Mouse (Mus musculus): ENCODE measurements around the gene Sema6b. TPM values are rescaled to one million over a fixed set of nuclear protein-coding genes. Genes with fewer than 3 reads are reported as not detected.

Gene Sema6b
- polyA plus RNA-seq (2014; fragmentation: Nextera tagmentation; extraction: Ambion mirVana): 4.3 and 5.4 TPM in 2 replicates

GRCm38 (mm10) chr17:56139858-56140595, at the start of gene Sema6b:
Gene Sema6b, minus strand, starts transcription at chr17:56140343.
- DNase-seq (ENCODE audit: low spot score) (peak; percentile 62), ATAC-seq (ENCODE audit: low read depth) (no peak)
- H3K27me3 ChIP-seq (replicated peaks; ENCODE audit: control insufficient read depth, insufficient read depth, low read length): peaks cover 44% of the 10 kb centered on the region
- no peak within 1 kb of the TSS for H3K27ac ChIP-seq (replicated peaks; ENCODE audit: low read depth, low read length)
- no peaks in the 10 kb centered on the region for H3K36me3 ChIP-seq (ENCODE audit: control insufficient read depth, insufficient read depth, low read length)
- H3K4me1 ChIP-seq (ENCODE audit: control insufficient read depth, insufficient read depth, low read length): peaks cover 9% of the 10 kb centered on the region
- peak within 1 kb of the TSS; percentile 80 for H3K4me3 ChIP-seq (ENCODE audit: low read depth, low read length)
- peak within 1 kb of the TSS; percentile 72 for H3K9ac ChIP-seq (ENCODE audit: low read depth, low read length)
- H3K9me3 ChIP-seq (ENCODE audit: control insufficient read depth, low read length): no peaks in the 10 kb centered on the region
- peak within 1 kb of the TSS; percentile 98 for H3K4me2 ChIP-seq (ENCODE audit: low read depth, low read length)
- whole genome bisulfite sequencing: 2% methylated on average over 37 of the region's 79 CpGs

- Histone ChIP-seq H3K9ac (ENCODE audit: low read depth, low read length) (peak overlapping the region; percentile 34; the same call in 1 of the 2 replicates), H3K4me3 (ENCODE audit: low read depth, low read length) (no peak overlapping the region), H3K36me3 (ENCODE audit: control insufficient read depth, insufficient read depth, low read length) (peaks cover 62% of the 10 kb centered on the region), H3K4me2 (ENCODE audit: low read depth, low read length) (peak overlapping the region; percentile 93; the same call in 1 of the 2 replicates), H3K9me3 (ENCODE audit: control insufficient read depth, low read length) (no peaks in the 10 kb centered on the region), H3K4me1 (ENCODE audit: control insufficient read depth, insufficient read depth, low read length) (0 out of 2 replicates have a peak, but pooled peaks cover 7% of the 10 kb centered on the region), H3K27me3 (replicated peaks; ENCODE audit: control insufficient read depth, insufficient read depth, low read length) (no peaks in the 10 kb centered on the region), H3K27ac (replicated peaks; ENCODE audit: low read depth, low read length) (peak overlapping the region; percentile 61)
- DNase-seq (ENCODE audit: low spot score) (peak; percentile 71), ATAC-seq (ENCODE audit: low read depth) (peak; percentile 66; the same call in 1 of the 2 replicates)
- 34% methylated on average over 11 of the region's 11 CpGs for WGBS
These were observed 45.4 kb upstream of the Sema6b start for GRCm38 (mm10) chr17:56185281-56186141.

GRCm38 (mm10) chr17:56183658-56184103, 43.5 kb upstream of the Sema6b start, which contains the start of gene Mydgf:
Gene Mydgf, minus strand, starts transcription at chr17:56183920.
- Histone ChIP-seq H3K27ac (replicated peaks; ENCODE audit: low read depth, low read length) (peak within 1 kb of the TSS; percentile 54), H3K36me3 (ENCODE audit: control insufficient read depth, insufficient read depth, low read length) (peaks cover 61% of the 10 kb centered on the region), H3K4me3 (ENCODE audit: low read depth, low read length) (peak within 1 kb of the TSS; percentile 67), H3K4me2 (ENCODE audit: low read depth, low read length) (peak within 1 kb of the TSS; percentile 93), H3K27me3 (replicated peaks; ENCODE audit: control insufficient read depth, insufficient read depth, low read length) (no peaks in the 10 kb centered on the region), H3K9ac (ENCODE audit: low read depth, low read length) (peak within 1 kb of the TSS; percentile 79), H3K9me3 (ENCODE audit: control insufficient read depth, low read length) (no peaks in the 10 kb centered on the region), H3K4me1 (ENCODE audit: control insufficient read depth, insufficient read depth, low read length) (0 out of 2 replicates have a peak, but pooled peaks cover 7% of the 10 kb centered on the region)
- DNase-seq (ENCODE audit: low spot score): peak; percentile 97
- under 1% methylated on average over 36 of the region's 47 CpGs for WGBS
- ATAC-seq (ENCODE audit: low read depth): peak; percentile 94

GRCm38 (mm10) chr17:56182975-56183657, 43.0 kb upstream of the Sema6b start:
- Histone ChIP-seq H3K4me3 (ENCODE audit: low read depth, low read length) (peak overlapping the region; percentile 67), H3K36me3 (ENCODE audit: control insufficient read depth, insufficient read depth, low read length) (peaks cover 57% of the 10 kb centered on the region), H3K27me3 (replicated peaks; ENCODE audit: control insufficient read depth, insufficient read depth, low read length) (no peaks in the 10 kb centered on the region), H3K9me3 (ENCODE audit: control insufficient read depth, low read length) (no peaks in the 10 kb centered on the region), H3K27ac (replicated peaks; ENCODE audit: low read depth, low read length) (peak overlapping the region; percentile 54), H3K9ac (ENCODE audit: low read depth, low read length) (peak overlapping the region; percentile 79), H3K4me1 (ENCODE audit: control insufficient read depth, insufficient read depth, low read length) (0 out of 2 replicates have a peak, but pooled peaks cover 7% of the 10 kb centered on the region), H3K4me2 (ENCODE audit: low read depth, low read length) (peak overlapping the region; percentile 93)
- DNase-seq (ENCODE audit: low spot score) (no peak), ATAC-seq (ENCODE audit: low read depth) (peak; percentile 5; the same call in 1 of the 2 replicates)
- 2% methylated on average over 14 of the region's 14 CpGs for WGBS

GRCm38 (mm10) chr17:56175416-56175815, 35.3 kb upstream of the Sema6b start:
- Histone ChIP-seq H3K4me2 (ENCODE audit: low read depth, low read length) (no peak overlapping the region), H3K4me1 (ENCODE audit: control insufficient read depth, insufficient read depth, low read length) (no peaks in the 10 kb centered on the region), H3K9ac (ENCODE audit: low read depth, low read length) (no peak overlapping the region), H3K27ac (replicated peaks; ENCODE audit: low read depth, low read length) (no peak overlapping the region), H3K36me3 (ENCODE audit: control insufficient read depth, insufficient read depth, low read length) (peaks cover 44% of the 10 kb centered on the region), H3K4me3 (ENCODE audit: low read depth, low read length) (no peak overlapping the region), H3K9me3 (ENCODE audit: control insufficient read depth, low read length) (no peaks in the 10 kb centered on the region), H3K27me3 (replicated peaks; ENCODE audit: control insufficient read depth, insufficient read depth, low read length) (no peaks in the 10 kb centered on the region)
- WGBS: 97% methylated on average over 3 of the region's 3 CpGs
- no peak for DNase-seq (ENCODE audit: low spot score)
- ATAC-seq (ENCODE audit: low read depth): no peak

- ATAC-seq (ENCODE audit: low read depth) (no peak), DNase-seq (ENCODE audit: low spot score) (no peak)
- Histone ChIP-seq H3K4me2 (ENCODE audit: low read depth, low read length) (no peak overlapping the region), H3K27me3 (replicated peaks; ENCODE audit: control insufficient read depth, insufficient read depth, low read length) (no peaks in the 10 kb centered on the region), H3K9me3 (ENCODE audit: control insufficient read depth, low read length) (no peaks in the 10 kb centered on the region), H3K4me3 (ENCODE audit: low read depth, low read length) (no peak overlapping the region), H3K27ac (replicated peaks; ENCODE audit: low read depth, low read length) (no peak overlapping the region), H3K9ac (ENCODE audit: low read depth, low read length) (no peak overlapping the region), H3K36me3 (ENCODE audit: control insufficient read depth, insufficient read depth, low read length) (peaks cover 28% of the 10 kb centered on the region), H3K4me1 (ENCODE audit: control insufficient read depth, insufficient read depth, low read length) (peaks cover 2% of the 10 kb centered on the region; the same call in 1 of the 2 replicates)
- 63% methylated on average over 10 of the region's 10 CpGs for WGBS
These were observed 33.4 kb upstream of the Sema6b start for GRCm38 (mm10) chr17:56173401-56174046.

GRCm38 (mm10) chr17:56171881-56172280, 31.7 kb upstream of the Sema6b start:
- 91% methylated on average over 17 of the region's 17 CpGs for WGBS
- H3K27ac ChIP-seq (replicated peaks; ENCODE audit: low read depth, low read length): no peak overlapping the region
- no peak for DNase-seq (ENCODE audit: low spot score)
- no peak for ATAC-seq (ENCODE audit: low read depth)
- peaks cover 14% of the 10 kb centered on the region for H3K36me3 ChIP-seq (ENCODE audit: control insufficient read depth, insufficient read depth, low read length)
- no peak overlapping the region for H3K4me3 ChIP-seq (ENCODE audit: low read depth, low read length)
- H3K4me2 ChIP-seq (ENCODE audit: low read depth, low read length): no peak overlapping the region
- peaks cover 2% of the 10 kb centered on the region; the same call in 1 of the 2 replicates for H3K4me1 ChIP-seq (ENCODE audit: control insufficient read depth, insufficient read depth, low read length)
- no peaks in the 10 kb centered on the region for H3K9me3 ChIP-seq (ENCODE audit: control insufficient read depth, low read length)
- H3K27me3 ChIP-seq (replicated peaks; ENCODE audit: control insufficient read depth, insufficient read depth, low read length): no peaks in the 10 kb centered on the region
- H3K9ac ChIP-seq (ENCODE audit: low read depth, low read length): no peak overlapping the region

Data from embryonic facial prominence, embryonic 14.5 days (tissue).